Mouse (Mus musculus): ENCODE measurements at regions not wholly inside any gene's neighbourhood (a gene's known extent, or its start where the extent isn't known, plus 50 kb on each side); places are given as distances from the start of the nearest gene placed in this dataset.

- no peaks in the 10 kb centered on the region for H3K9me3 ChIP-seq
- H3K9ac ChIP-seq = no peak overlapping the region
- no peaks in the 10 kb centered on the region for H3K36me3 ChIP-seq
- WGBS = 79% methylated on average over 4 of the region's 4 CpGs
- no peak overlapping the region for H3K27ac ChIP-seq
- no peaks in the 10 kb centered on the region for H3K4me1 ChIP-seq (replicated peaks)
- no peak overlapping the region for H3K4me3 ChIP-seq
- ATAC-seq (ENCODE audit: low FRiP score) = no peak
- no peaks in the 10 kb centered on the region for H3K27me3 ChIP-seq
- H3K4me2 ChIP-seq = no peak overlapping the region
Observed at GRCm38 (mm10) chr9:13988901-13989300, 161.4 kb downstream of the Fam76b start.

GRCm38 (mm10) chr9:13990960-13991359 is 163.4 kb downstream of the Fam76b start:
- no peaks in the 10 kb centered on the region for H3K27me3 ChIP-seq
- H3K36me3 ChIP-seq = no peaks in the 10 kb centered on the region
- H3K4me2 ChIP-seq = no peak overlapping the region
- no peak overlapping the region for H3K27ac ChIP-seq
- no peaks in the 10 kb centered on the region for H3K9me3 ChIP-seq
- ATAC-seq (ENCODE audit: low FRiP score) = no peak
- H3K4me1 ChIP-seq (replicated peaks) = no peaks in the 10 kb centered on the region
- 67% methylated on average over 7 of the region's 7 CpGs for WGBS
- no peak overlapping the region for H3K9ac ChIP-seq
- H3K4me3 ChIP-seq = no peak overlapping the region

- H3K9ac ChIP-seq = no peak overlapping the region
- no peaks in the 10 kb centered on the region for H3K27me3 ChIP-seq
- no peak overlapping the region for H3K27ac ChIP-seq
- H3K36me3 ChIP-seq = no peaks in the 10 kb centered on the region
- H3K4me2 ChIP-seq = no peak overlapping the region
- H3K9me3 ChIP-seq = no peaks in the 10 kb centered on the region
- ATAC-seq (ENCODE audit: low FRiP score) = no peak
- H3K4me1 ChIP-seq (replicated peaks) = no peaks in the 10 kb centered on the region
- WGBS = 85% methylated on average over 6 of the region's 6 CpGs
- no peak overlapping the region for H3K4me3 ChIP-seq
Observed at GRCm38 (mm10) chr9:13992728-13993127, 165.2 kb downstream of the Fam76b start.

- no peak for ATAC-seq (ENCODE audit: low FRiP score)
- Histone ChIP-seq H3K9ac (no peak overlapping the region), H3K4me3 (no peak overlapping the region), H3K4me1 (replicated peaks) (no peaks in the 10 kb centered on the region), H3K27me3 (no peaks in the 10 kb centered on the region), H3K36me3 (no peaks in the 10 kb centered on the region), H3K4me2 (no peak overlapping the region), H3K27ac (no peak overlapping the region), H3K9me3 (no peaks in the 10 kb centered on the region)
- 75% methylated on average over 4 of the region's 4 CpGs for WGBS
Observed at GRCm38 (mm10) chr9:13999358-13999757, 171.8 kb downstream of the Fam76b start.

GRCm38 (mm10) chr9:14001517-14001916 is 174.0 kb downstream of the Fam76b start:
- H3K27me3 ChIP-seq = no peaks in the 10 kb centered on the region
- H3K4me3 ChIP-seq = no peak overlapping the region
- 70% methylated on average over 7 of the region's 7 CpGs for WGBS
- no peak for ATAC-seq (ENCODE audit: low FRiP score)
- H3K27ac ChIP-seq = no peak overlapping the region
- no peaks in the 10 kb centered on the region for H3K36me3 ChIP-seq
- no peak overlapping the region for H3K9ac ChIP-seq
- no peaks in the 10 kb centered on the region for H3K4me1 ChIP-seq (replicated peaks)
- H3K4me2 ChIP-seq = no peak overlapping the region
- H3K9me3 ChIP-seq = no peaks in the 10 kb centered on the region

GRCm38 (mm10) chr9:14002236-14002635 is 174.7 kb downstream of the Fam76b start:
- Histone ChIP-seq H3K4me3 (no peak overlapping the region), H3K9me3 (no peaks in the 10 kb centered on the region), H3K36me3 (no peaks in the 10 kb centered on the region), H3K27me3 (no peaks in the 10 kb centered on the region), H3K4me1 (replicated peaks) (no peaks in the 10 kb centered on the region), H3K27ac (no peak overlapping the region), H3K9ac (no peak overlapping the region), H3K4me2 (no peak overlapping the region)
- ATAC-seq (ENCODE audit: low FRiP score) = no peak
- 45% methylated on average over 2 of the region's 2 CpGs for WGBS

GRCm38 (mm10) chr9:14003163-14003562 is 175.6 kb downstream of the Fam76b start:
- no peak for ATAC-seq (ENCODE audit: low FRiP score)
- Histone ChIP-seq H3K4me1 (replicated peaks) (no peaks in the 10 kb centered on the region), H3K27me3 (no peaks in the 10 kb centered on the region), H3K36me3 (no peaks in the 10 kb centered on the region), H3K4me2 (no peak overlapping the region), H3K9me3 (no peaks in the 10 kb centered on the region), H3K27ac (no peak overlapping the region), H3K9ac (no peak overlapping the region), H3K4me3 (no peak overlapping the region)
- 91% methylated on average over 3 of the region's 3 CpGs for WGBS

- Histone ChIP-seq H3K27ac (no peak overlapping the region), H3K4me2 (no peak overlapping the region), H3K27me3 (no peaks in the 10 kb centered on the region), H3K9me3 (no peaks in the 10 kb centered on the region), H3K9ac (no peak overlapping the region), H3K36me3 (no peaks in the 10 kb centered on the region), H3K4me3 (no peak overlapping the region), H3K4me1 (replicated peaks) (no peaks in the 10 kb centered on the region)
- no peak for ATAC-seq (ENCODE audit: low FRiP score)
- 90% methylated on average over 3 of the region's 3 CpGs for WGBS
Observed at GRCm38 (mm10) chr9:14006233-14006984, 178.9 kb downstream of the Fam76b start.

GRCm38 (mm10) chr9:14009451-14009850 is 181.9 kb downstream of the Fam76b start:
- Histone ChIP-seq H3K4me1 (replicated peaks) (0 out of 2 replicates have a peak, but pooled peaks cover 3% of the 10 kb centered on the region), H3K9ac (no peak overlapping the region), H3K27ac (no peak overlapping the region), H3K9me3 (no peaks in the 10 kb centered on the region), H3K4me2 (no peak overlapping the region), H3K4me3 (no peak overlapping the region), H3K36me3 (no peaks in the 10 kb centered on the region), H3K27me3 (no peaks in the 10 kb centered on the region)
- ATAC-seq (ENCODE audit: low FRiP score) = no peak
- WGBS = 81% methylated on average over 5 of the region's 5 CpGs

GRCm38 (mm10) chr9:14010261-14010949 is 182.9 kb downstream of the Fam76b start:
- H3K9ac ChIP-seq = no peak overlapping the region
- ATAC-seq (ENCODE audit: low FRiP score) = no peak
- H3K4me2 ChIP-seq = no peak overlapping the region
- H3K9me3 ChIP-seq = no peaks in the 10 kb centered on the region
- no peaks in the 10 kb centered on the region for H3K27me3 ChIP-seq
- no peak overlapping the region for H3K4me3 ChIP-seq
- H3K36me3 ChIP-seq = no peaks in the 10 kb centered on the region
- 42% methylated on average over 5 of the region's 5 CpGs for WGBS
- H3K4me1 ChIP-seq (replicated peaks) = 0 out of 2 replicates have a peak, but pooled peaks cover 4% of the 10 kb centered on the region
- H3K27ac ChIP-seq = no peak overlapping the region

- no peaks in the 10 kb centered on the region for H3K36me3 ChIP-seq
- H3K27ac ChIP-seq = no peak overlapping the region
- no peaks in the 10 kb centered on the region for H3K4me1 ChIP-seq (replicated peaks)
- no peaks in the 10 kb centered on the region for H3K27me3 ChIP-seq
- H3K9ac ChIP-seq = no peak overlapping the region
- no peak for ATAC-seq (ENCODE audit: low FRiP score)
- H3K4me2 ChIP-seq = no peak overlapping the region
- H3K4me3 ChIP-seq = no peak overlapping the region
- no peaks in the 10 kb centered on the region for H3K9me3 ChIP-seq
Observed at GRCm38 (mm10) chr9:14024216-14024615, 196.7 kb downstream of the Fam76b start.

GRCm38 (mm10) chr9:14024701-14025100 is 197.2 kb downstream of the Fam76b start:
- H3K27me3 ChIP-seq = no peaks in the 10 kb centered on the region
- 76% methylated on average over 3 of the region's 3 CpGs for WGBS
- no peak overlapping the region for H3K9ac ChIP-seq
- H3K27ac ChIP-seq = no peak overlapping the region
- no peak overlapping the region for H3K4me3 ChIP-seq
- no peaks in the 10 kb centered on the region for H3K9me3 ChIP-seq
- ATAC-seq (ENCODE audit: low FRiP score) = no peak
- H3K4me2 ChIP-seq = no peak overlapping the region
- no peaks in the 10 kb centered on the region for H3K36me3 ChIP-seq
- H3K4me1 ChIP-seq (replicated peaks) = no peaks in the 10 kb centered on the region

- no peak overlapping the region for H3K27ac ChIP-seq
- 81% methylated on average over 5 of the region's 5 CpGs for WGBS
- H3K4me2 ChIP-seq = no peak overlapping the region
- no peaks in the 10 kb centered on the region for H3K36me3 ChIP-seq
- no peaks in the 10 kb centered on the region for H3K27me3 ChIP-seq
- H3K9me3 ChIP-seq = no peaks in the 10 kb centered on the region
- no peak overlapping the region for H3K9ac ChIP-seq
- peaks cover 8% of the 10 kb centered on the region; the same call in 1 of the 2 replicates for H3K4me1 ChIP-seq (replicated peaks)
- H3K4me3 ChIP-seq = no peak overlapping the region
- ATAC-seq (ENCODE audit: low FRiP score) = no peak
Observed at GRCm38 (mm10) chr9:14028056-14028455, 200.5 kb downstream of the Fam76b start.
